Mouse (Mus musculus) midbrain, embryonic 16.5 days (tissue): ENCODE results near the gene Plg. TPM values are rescaled to one million over a fixed set of nuclear protein-coding genes. Genes with fewer than 3 reads are reported as not detected.
A peak's percentile ranks its signal among the peaks of the same experiment; 100 is the strongest.

Experiments used
- ATAC-seq: fragments of 200-750 bp; cut with Nextera tagmentation; 2 replicates; pipeline ENCODE4 v1.8.0; 2017; ENCODE audit warnings: moderate TSS enrichment
- H3K27ac ChIP-seq: fragments of 300-500 bp; sonication (generic); 2 replicates; pipeline ENCODE4 v1.5.1; 2014; ENCODE audit warnings: mild to moderate bottlenecking, low read length, mixed read lengths
- H3K27me3 ChIP-seq: fragments of 300-500 bp; sonication (generic); 2 replicates; pipeline ENCODE4 v1.6.1; 2014; ENCODE audit warnings: low read depth, low read length, mixed read lengths; ENCODE audit not compliant: control insufficient read depth, insufficient read depth
- H3K36me3 ChIP-seq: fragments of 300-500 bp; sonication (generic); 2 replicates; pipeline ENCODE4 v1.6.1; 2014; ENCODE audit warnings: mild to moderate bottlenecking, low read length, moderate library complexity, mixed read lengths; ENCODE audit not compliant: control insufficient read depth, insufficient read depth
- H3K4me1 ChIP-seq: fragments of 300-500 bp; sonication (generic); 2 replicates; pipeline ENCODE4 v1.6.1; 2014; ENCODE audit warnings: mild to moderate bottlenecking, low read length, mixed read lengths; ENCODE audit not compliant: control insufficient read depth, insufficient read depth
- H3K4me2 ChIP-seq: fragments of 300-500 bp; sonication (generic); 2 replicates; pipeline ENCODE4 v1.6.1; 2014; ENCODE audit warnings: mild to moderate bottlenecking, low read length, mixed read lengths
- H3K4me3 ChIP-seq: fragments of 300-500 bp; sonication (generic); 2 replicates; pipeline ENCODE4 v1.5.1; 2014; ENCODE audit warnings: low read depth, mild to moderate bottlenecking, low read length, moderate library complexity, mixed read lengths
- H3K9ac ChIP-seq: fragments of 300-500 bp; sonication (generic); 2 replicates; pipeline ENCODE4 v1.6.1; 2014; ENCODE audit warnings: low read depth, low read length, mixed read lengths
- H3K9me3 ChIP-seq: fragments of 300-500 bp; sonication (generic); replicated peaks from 2 replicates; pipeline ENCODE4 v1.6.1; 2014; ENCODE audit warnings: mild to moderate bottlenecking, low read length, mixed read lengths; ENCODE audit not compliant: control insufficient read depth, poor library complexity, severe bottlenecking
- WGBS: fragments of 180-500 bp; shearing (Covaris S2); extraction: QIAGEN DNeasy Blood & Tissue Kit; methylation state at CpG from one replicate; pipeline ENCODE4 v1.1.7; 2014; 5-methylcytosine and 5-hydroxymethylcytosine counted together
- polyA plus RNA-seq: library from polyadenylated mRNA; unstranded; fragments of >200 nt; fragmentation: Nextera tagmentation; extraction: Ambion mirVana; gene quantifications from 2 replicates; pipeline ENCODE4 v1.2.1, GENCODE M21; 2015

The Plg gene
- polyA plus RNA-seq, 1 experiment from 2014 or later: not detected

DNA sequence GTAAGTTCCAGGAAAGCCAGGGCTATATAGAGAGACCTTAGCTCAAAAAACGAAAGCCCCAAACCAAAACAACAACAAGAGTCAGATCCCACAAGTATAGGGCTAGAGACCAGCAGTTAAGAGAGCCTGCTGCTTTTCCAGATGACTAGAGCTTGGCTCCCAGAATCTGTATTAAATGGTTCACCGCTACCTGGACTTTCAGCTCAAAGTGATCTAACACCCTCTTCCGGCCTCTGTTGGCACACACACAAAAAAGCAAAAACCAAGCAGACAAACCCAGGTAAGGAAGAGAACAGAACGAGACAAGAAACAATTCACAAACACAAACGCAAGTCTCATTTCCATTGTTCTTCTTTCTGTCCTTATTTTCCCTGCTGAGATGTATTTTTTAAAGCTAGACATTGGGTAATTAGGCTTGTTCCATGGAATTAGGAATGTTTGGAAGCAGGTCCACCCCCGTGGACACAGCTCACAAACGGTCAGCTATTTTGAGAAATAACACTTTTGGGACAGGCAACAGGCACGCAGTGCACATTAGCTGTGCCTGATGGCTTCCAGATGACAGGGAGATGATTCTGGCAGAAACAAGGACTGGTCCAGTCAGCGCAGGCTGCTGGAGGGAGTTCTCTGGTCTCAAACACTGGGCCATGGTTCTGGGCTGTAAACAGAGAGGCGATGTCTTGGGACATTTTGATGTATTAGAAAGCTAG, 33.9 kb downstream of the Plg start:
- ATAC-seq: no peak
- Histone ChIP-seq H3K27ac (no peak overlapping the region), H3K9me3 (no peaks in the 10 kb centered on the region)

DNA sequence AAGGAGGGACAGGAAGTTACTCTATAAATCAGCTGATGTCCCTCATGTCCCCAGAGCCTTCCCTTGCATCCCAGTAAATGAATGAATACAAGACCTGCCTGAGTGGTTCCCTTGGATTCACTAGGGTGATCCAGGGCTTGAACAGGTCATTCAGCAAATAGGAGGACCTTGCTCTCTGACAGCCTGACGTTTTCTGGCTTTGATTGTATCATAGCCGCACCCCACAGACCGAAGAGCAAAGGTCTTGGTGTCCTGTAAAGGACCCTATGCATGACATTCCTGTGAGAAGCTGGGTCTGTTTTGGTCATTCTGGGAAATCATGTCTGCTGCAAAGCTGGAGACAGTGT, 34.5 kb downstream of the Plg start:
- WGBS: 70% methylated on average over 3 of the region's 3 CpGs
- Histone ChIP-seq H3K9ac (no peak overlapping the region), H3K36me3 (no peaks in the 10 kb centered on the region), H3K27ac (no peak overlapping the region), H3K27me3 (no peaks in the 10 kb centered on the region), H3K4me1 (no peaks in the 10 kb centered on the region), H3K4me3 (no peak overlapping the region), H3K4me2 (no peak overlapping the region), H3K9me3 (no peaks in the 10 kb centered on the region)
- ATAC-seq: no peak

More for the DNA sequence above, 33.9 kb downstream of the Plg start:
- no peak overlapping the region for H3K4me2 ChIP-seq
- 72% methylated on average over 10 of the region's 10 CpGs for WGBS
- no peaks in the 10 kb centered on the region for H3K36me3 ChIP-seq
- H3K4me3 ChIP-seq: no peak overlapping the region
- no peaks in the 10 kb centered on the region for H3K4me1 ChIP-seq
- H3K27me3 ChIP-seq: no peaks in the 10 kb centered on the region
- no peak overlapping the region for H3K9ac ChIP-seq

DNA sequence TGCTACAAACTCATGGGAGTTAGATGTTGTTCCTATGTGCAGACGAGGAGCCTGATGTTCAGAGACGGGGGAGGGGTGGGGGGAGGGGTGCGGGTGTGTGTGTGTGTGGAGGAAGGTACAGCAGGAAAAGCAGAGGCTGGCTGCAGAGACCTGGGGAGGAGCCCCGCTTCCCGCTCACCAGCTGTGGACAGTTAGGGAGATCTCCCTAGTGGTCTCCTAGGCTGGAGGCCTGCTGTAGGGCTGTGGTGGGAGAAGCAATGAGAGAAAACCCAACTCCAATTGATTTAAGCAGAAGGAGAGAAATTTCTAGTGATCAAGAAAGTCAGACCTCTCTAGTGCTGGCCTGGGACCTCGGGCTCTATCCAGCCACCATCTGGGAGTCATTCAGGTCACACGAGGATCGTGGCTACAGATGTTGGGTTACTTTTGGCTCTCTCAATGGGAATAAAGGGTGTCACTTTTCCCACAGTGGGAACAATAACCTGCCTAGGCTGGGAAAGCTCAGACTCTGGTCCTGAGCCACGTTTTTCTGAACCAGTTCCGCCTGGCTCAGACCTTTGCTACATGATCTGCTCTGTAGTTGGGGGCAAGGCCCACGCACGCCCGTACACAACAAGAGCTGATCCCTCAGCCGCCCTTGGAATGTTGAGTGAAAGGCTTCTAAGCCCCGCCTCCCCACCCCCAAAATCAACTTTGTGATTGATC, 36.8 kb downstream of the Plg start:
- Histone ChIP-seq H3K27ac (no peak overlapping the region), H3K4me2 (no peak overlapping the region), H3K4me3 (no peak overlapping the region), H3K4me1 (no peaks in the 10 kb centered on the region), H3K9ac (no peak overlapping the region), H3K27me3 (no peaks in the 10 kb centered on the region), H3K36me3 (no peaks in the 10 kb centered on the region), H3K9me3 (no peaks in the 10 kb centered on the region)
- ATAC-seq: no peak
- WGBS: 58% methylated on average over 15 of the region's 15 CpGs

DNA sequence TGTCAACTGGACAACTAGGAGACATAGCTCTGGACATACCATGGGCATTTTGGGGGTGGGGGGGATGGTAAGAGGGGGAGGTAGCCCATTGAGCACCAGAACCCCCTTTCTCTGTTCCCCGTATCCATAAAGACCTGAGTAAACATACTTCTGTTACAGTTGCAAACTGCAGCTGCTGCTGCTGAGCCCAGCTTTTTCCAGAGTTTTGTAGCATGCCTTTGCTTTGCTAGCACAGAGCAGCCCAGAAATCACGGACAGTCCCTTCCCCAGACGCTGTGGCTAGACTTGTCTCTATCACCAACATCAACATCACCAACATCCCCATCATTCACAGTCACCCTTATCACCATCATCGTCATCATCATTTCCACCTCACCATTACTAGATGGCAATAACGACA, 37.3 kb downstream of the Plg start:
- no peak overlapping the region for H3K4me2 ChIP-seq
- no peaks in the 10 kb centered on the region for H3K4me1 ChIP-seq
- no peak overlapping the region for H3K27ac ChIP-seq
- H3K36me3 ChIP-seq: no peaks in the 10 kb centered on the region
- no peak for ATAC-seq
- H3K9me3 ChIP-seq: no peaks in the 10 kb centered on the region
- 74% methylated on average over 5 of the region's 5 CpGs for WGBS
- no peak overlapping the region for H3K4me3 ChIP-seq
- H3K9ac ChIP-seq: no peak overlapping the region
- H3K27me3 ChIP-seq: no peaks in the 10 kb centered on the region

DNA sequence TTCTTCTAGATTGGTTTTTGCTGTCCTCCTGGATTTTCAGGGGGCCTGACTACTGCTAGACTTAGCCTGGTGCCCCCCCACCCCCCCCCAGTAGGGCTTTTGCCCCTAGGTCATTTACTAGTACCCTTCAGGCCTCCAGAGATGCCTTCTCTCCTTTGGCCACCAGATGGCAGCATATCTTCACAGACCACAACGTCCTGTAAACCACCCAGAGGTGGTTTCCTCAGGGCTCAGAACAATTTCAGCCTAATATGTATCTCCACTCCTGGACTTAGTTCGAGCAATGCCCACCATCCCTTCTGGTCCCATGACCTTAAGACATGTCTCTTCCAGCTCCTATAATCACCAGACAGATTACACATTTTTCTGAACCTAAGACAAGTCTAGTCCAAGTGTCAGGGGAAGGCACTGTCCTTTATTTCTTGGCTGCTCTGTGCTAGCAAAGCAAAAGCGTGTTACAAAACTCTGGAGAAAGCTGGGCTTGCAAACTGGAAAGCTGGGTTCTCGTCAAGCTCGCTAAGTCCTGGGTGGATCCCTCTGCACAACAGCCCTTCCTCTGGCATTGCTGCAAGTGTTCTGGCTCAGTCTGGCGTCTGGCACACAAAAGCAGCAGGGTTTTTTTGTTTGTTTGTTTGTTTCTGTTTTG, 38.0 kb downstream of the Plg start:
- Histone ChIP-seq H3K9me3 (no peaks in the 10 kb centered on the region), H3K36me3 (no peaks in the 10 kb centered on the region), H3K9ac (no peak overlapping the region), H3K4me2 (no peak overlapping the region), H3K27ac (no peak overlapping the region), H3K4me3 (no peak overlapping the region), H3K4me1 (no peaks in the 10 kb centered on the region), H3K27me3 (no peaks in the 10 kb centered on the region)
- ATAC-seq: peak; percentile 66
- WGBS: 48% methylated on average over 6 of the region's 6 CpGs

DNA sequence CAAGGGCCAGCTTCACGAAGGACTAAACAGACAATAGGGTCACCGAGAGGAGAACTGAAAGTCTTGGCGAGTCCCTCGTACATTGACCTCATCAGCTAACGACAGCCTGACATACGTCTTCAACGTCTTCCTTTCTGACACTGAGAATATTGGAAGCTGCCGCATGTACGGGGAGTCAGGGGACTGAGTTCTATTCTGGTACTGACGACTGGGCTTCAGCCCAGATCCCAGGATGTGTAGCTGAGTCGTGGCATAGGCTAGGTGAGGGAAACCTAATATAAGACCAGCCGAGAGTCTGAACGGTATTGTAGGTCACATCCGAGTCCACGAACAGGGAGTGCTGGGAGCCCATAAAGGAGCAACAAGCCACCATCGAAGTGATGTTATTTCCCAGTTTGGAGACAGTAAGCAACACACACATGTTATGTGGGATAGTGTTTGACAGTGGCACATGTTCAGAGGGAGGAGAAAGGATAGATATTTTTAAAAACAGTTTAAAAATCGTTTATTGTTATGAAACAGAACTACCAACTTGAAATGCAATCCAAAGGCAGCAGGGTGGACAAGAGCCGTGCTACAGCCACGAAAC, 41.2 kb downstream of the Plg start:
- H3K4me1 ChIP-seq: no peaks in the 10 kb centered on the region
- no peaks in the 10 kb centered on the region for H3K27me3 ChIP-seq
- no peaks in the 10 kb centered on the region for H3K36me3 ChIP-seq
- H3K27ac ChIP-seq: no peak overlapping the region
- no peak overlapping the region for H3K9ac ChIP-seq
- 73% methylated on average over 19 of the region's 19 CpGs for WGBS
- no peak for ATAC-seq
- no peaks in the 10 kb centered on the region for H3K9me3 ChIP-seq
- no peak overlapping the region for H3K4me3 ChIP-seq
- no peak overlapping the region for H3K4me2 ChIP-seq

DNA sequence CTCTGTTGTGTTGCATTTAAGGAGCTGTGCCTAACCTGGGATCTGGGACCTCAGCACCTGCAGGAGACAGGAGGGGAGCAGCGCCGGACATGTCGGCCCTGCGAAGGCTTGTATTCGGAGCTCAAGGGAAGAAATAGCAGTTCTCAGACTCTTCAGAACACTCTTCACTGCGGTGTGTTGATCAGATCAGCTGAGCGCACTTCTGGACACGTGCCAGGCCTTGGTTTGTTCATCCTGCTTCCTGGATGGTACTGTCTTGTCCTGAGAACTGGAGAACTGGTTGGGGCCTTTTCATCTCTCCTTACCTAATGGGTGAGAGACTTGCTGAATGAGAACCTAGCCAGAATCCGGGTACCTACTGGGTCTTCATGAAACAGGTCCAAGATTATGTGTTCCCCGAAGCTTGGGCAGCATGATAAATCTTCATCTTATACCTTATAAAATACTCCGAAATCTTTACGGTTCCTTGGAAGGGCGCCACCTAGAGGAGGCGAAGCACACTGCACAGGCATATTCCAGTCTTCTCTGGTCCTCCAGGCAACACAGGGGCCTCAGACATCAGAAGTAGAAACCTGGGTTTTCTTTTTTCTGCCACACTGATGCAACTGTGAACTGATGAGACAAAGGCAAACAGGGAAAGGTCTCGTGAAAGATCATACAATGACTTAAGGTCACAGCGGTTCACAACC, 42.6 kb downstream of the Plg start:
- H3K36me3 ChIP-seq: no peaks in the 10 kb centered on the region
- H3K4me2 ChIP-seq: no peak overlapping the region
- H3K27ac ChIP-seq: no peak overlapping the region
- no peaks in the 10 kb centered on the region for H3K9me3 ChIP-seq
- 67% methylated on average over 16 of the region's 16 CpGs for WGBS
- H3K9ac ChIP-seq: no peak overlapping the region
- no peak overlapping the region for H3K4me3 ChIP-seq
- H3K4me1 ChIP-seq: no peaks in the 10 kb centered on the region
- no peak for ATAC-seq
- H3K27me3 ChIP-seq: no peaks in the 10 kb centered on the region

DNA sequence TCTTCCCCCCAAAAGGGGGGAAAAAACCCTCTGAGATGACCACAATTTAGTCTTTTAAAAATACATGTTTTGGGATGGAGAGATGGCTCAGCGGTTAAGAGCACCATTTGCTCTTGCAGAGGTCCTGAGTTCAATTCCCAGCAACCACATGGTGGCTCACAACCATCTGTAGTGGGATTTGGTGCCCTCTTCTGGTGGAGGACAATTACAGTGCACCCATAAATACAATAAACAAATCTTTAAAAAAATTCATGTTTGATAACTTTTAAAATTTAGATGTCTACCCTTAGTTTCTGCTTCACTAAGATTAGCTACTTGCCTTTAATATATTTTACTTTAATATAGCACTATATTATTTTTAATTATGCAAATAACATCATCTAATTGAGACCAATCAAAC, 43.7 kb downstream of the Plg start:
- 86% methylated on average over 1 of the region's 1 CpGs for WGBS
- ATAC-seq: no peak
- H3K4me2 ChIP-seq: no peak overlapping the region

More for the DNA sequence above, 43.7 kb downstream of the Plg start:
- Histone ChIP-seq H3K4me1 (no peaks in the 10 kb centered on the region), H3K27me3 (no peaks in the 10 kb centered on the region), H3K4me3 (no peak overlapping the region), H3K9me3 (no peaks in the 10 kb centered on the region), H3K27ac (no peak overlapping the region), H3K36me3 (no peaks in the 10 kb centered on the region), H3K9ac (no peak overlapping the region)
